Mouse (Mus musculus) forebrain, embryonic 11.5 days (tissue): Measurements from ENCODE around the gene Otx2. TPM values are rescaled to one million over a fixed set of nuclear protein-coding genes. Genes with fewer than 3 reads are reported as not detected.
"Not testable (repeated sequence)": the region's sequence is repeated elsewhere in the genome, so short reads cannot be mapped to it uniquely, and the experiment has no call there.

Experiments
- ATAC-seq: fragments of 200-750 bp; cut with Nextera tagmentation; replicated peaks from 2 replicates; pipeline ENCODE4 v1.8.0; 2017; ENCODE audit warnings: moderate TSS enrichment; ENCODE audit not compliant: low FRiP score
- DNase-seq: peaks from one replicate; pipeline ENCODE4 v3.0.0-alpha.2; 2017; ENCODE audit warnings: low spot score
- H3K27ac ChIP-seq: fragments of 300-500 bp; sonication (generic); 2 replicates; pipeline ENCODE4 v1.5.1; 2014; ENCODE audit warnings: low read depth, low read length
- H3K27me3 ChIP-seq: fragments of 300-500 bp; sonication (generic); 2 replicates; pipeline ENCODE4 v1.6.1; 2014; ENCODE audit warnings: mild to moderate bottlenecking, low read length, mixed read lengths; ENCODE audit not compliant: control insufficient read depth, insufficient read depth
- H3K36me3 ChIP-seq: fragments of 300-500 bp; sonication (generic); 2 replicates; pipeline ENCODE4 v1.6.1; 2014; ENCODE audit warnings: mild to moderate bottlenecking, low read length, moderate library complexity, mixed read lengths; ENCODE audit not compliant: control insufficient read depth, insufficient read depth
- H3K4me1 ChIP-seq: fragments of 300-500 bp; sonication (generic); replicated peaks from 2 replicates; pipeline ENCODE4 v1.6.1; 2014; ENCODE audit warnings: low read length, mixed read lengths; ENCODE audit not compliant: control insufficient read depth, insufficient read depth
- H3K4me2 ChIP-seq: fragments of 300-500 bp; sonication (generic); 2 replicates; pipeline ENCODE4 v1.6.1; 2014; ENCODE audit warnings: low read depth, mild to moderate bottlenecking, low read length, moderate library complexity, mixed read lengths; ENCODE audit not compliant: severe bottlenecking
- H3K4me3 ChIP-seq: fragments of 300-500 bp; sonication (generic); 2 replicates; pipeline ENCODE4 v1.5.1; 2014; ENCODE audit warnings: low read depth, low read length
- H3K9ac ChIP-seq: fragments of 300-500 bp; sonication (generic); 2 replicates; pipeline ENCODE4 v1.6.1; 2014; ENCODE audit warnings: low read length
- H3K9me3 ChIP-seq: fragments of 300-500 bp; sonication (generic); 2 replicates; pipeline ENCODE4 v1.6.1; 2016; ENCODE audit warnings: low read length, mixed read lengths; ENCODE audit not compliant: control insufficient read depth
- WGBS: fragments of 180-500 bp; shearing (Covaris S2); extraction: QIAGEN DNeasy Blood & Tissue Kit; methylation state at CpG from one replicate; pipeline ENCODE4 v1.1.7; 2014; 5-methylcytosine and 5-hydroxymethylcytosine counted together
- polyA plus RNA-seq: library from polyadenylated mRNA; unstranded; fragments of >200 nt; fragmentation: Nextera tagmentation; extraction: Ambion mirVana; gene quantifications from 2 replicates; pipeline ENCODE4 v1.2.1, GENCODE M21; 2014

The Otx2 gene
- polyA plus RNA-seq, 1 experiment from 2014 or later, result 78.7 TPM

- Histone ChIP-seq H3K4me1 (no peaks in the 10 kb centered on the region), H3K4me2 (no peak overlapping the region), H3K9me3 (no peaks in the 10 kb centered on the region), H3K27me3 (no peaks in the 10 kb centered on the region), H3K27ac (no peak overlapping the region), H3K4me3 (no peak overlapping the region), H3K9ac (no peak overlapping the region), H3K36me3 (no peaks in the 10 kb centered on the region)
- 81% methylated on average over 6 of the region's 6 CpGs for WGBS
- ATAC-seq, result no peak
- DNase-seq, result no peak
Measured at GRCm38 (mm10) chr14:48625331-48625694, 48.3 kb downstream of the Otx2 start.

GRCm38 (mm10) chr14:48624596-48625330 is 48.9 kb downstream of the Otx2 start:
- no peaks in the 10 kb centered on the region for H3K9me3 ChIP-seq
- H3K4me1 ChIP-seq, result no peaks in the 10 kb centered on the region
- ATAC-seq (no peak), DNase-seq (no peak)
- no peak overlapping the region for H3K27ac ChIP-seq
- H3K27me3 ChIP-seq, result no peaks in the 10 kb centered on the region
- H3K4me2 ChIP-seq, result no peak overlapping the region
- WGBS, result 81% methylated on average over 9 of the region's 9 CpGs
- H3K36me3 ChIP-seq, result no peaks in the 10 kb centered on the region
- H3K9ac ChIP-seq, result no peak overlapping the region
- no peak overlapping the region for H3K4me3 ChIP-seq

GRCm38 (mm10) chr14:48622726-48623125 is 50.9 kb downstream of the Otx2 start:
- not testable (repeated sequence) for DNase-seq, H3K4me3 ChIP-seq, H3K4me2 ChIP-seq, H3K9ac ChIP-seq, H3K27ac ChIP-seq, H3K9me3 ChIP-seq, H3K4me1 ChIP-seq, H3K27me3 ChIP-seq, H3K36me3 ChIP-seq, ATAC-seq
- WGBS, result 89% methylated on average over 9 of the region's 9 CpGs

- no peaks in the 10 kb centered on the region for H3K9me3 ChIP-seq
- no peak overlapping the region for H3K4me3 ChIP-seq
- H3K36me3 ChIP-seq, result no peaks in the 10 kb centered on the region
- no peak overlapping the region for H3K9ac ChIP-seq
- H3K27me3 ChIP-seq, result 0 out of 2 replicates have a peak, but pooled peaks cover 2% of the 10 kb centered on the region
- DNase-seq, result no peak
- 71% methylated on average over 5 of the region's 5 CpGs for WGBS
- no peaks in the 10 kb centered on the region for H3K4me1 ChIP-seq
- no peak overlapping the region for H3K27ac ChIP-seq
- no peak for ATAC-seq
- no peak overlapping the region for H3K4me2 ChIP-seq
Measured at GRCm38 (mm10) chr14:48616361-48616760, 57.3 kb downstream of the Otx2 start.

- WGBS, result 69% methylated on average over 15 of the region's 15 CpGs
- H3K9ac ChIP-seq, result no peak overlapping the region
Measured at GRCm38 (mm10) chr14:48608641-48609310, 64.8 kb downstream of the Otx2 start.

More at GRCm38 (mm10) chr14:48608641-48609310, 64.8 kb downstream of the Otx2 start:
- Histone ChIP-seq H3K4me1 (0 out of 2 replicates have a peak, but pooled peaks cover 3% of the 10 kb centered on the region), H3K36me3 (no peaks in the 10 kb centered on the region), H3K27me3 (peaks cover 22% of the 10 kb centered on the region), H3K4me3 (no peak overlapping the region), H3K27ac (no peak overlapping the region), H3K9me3 (no peaks in the 10 kb centered on the region), H3K4me2 (no peak overlapping the region)
- ATAC-seq (peak; percentile 64; the same call in 1 of the 2 replicates), DNase-seq (no peak)

Other genes with a start within 250 kb of the Otx2 start
- gene Tmem260, start 227.7 kb downstream of the Otx2 start, polyA plus RNA-seq, result 22.7 and 26.4 TPM in 2 replicates